Mouse (Mus musculus) embryo, embryonic 10 days (tissue): ENCODE measurements at regions not wholly inside any gene's neighbourhood (a gene's known extent, or its start where the extent isn't known, plus 50 kb on each side); places are given as distances from the start of the nearest gene placed in this dataset.
A peak's percentile ranks its signal among the peaks of the same experiment; 100 is the strongest.
"Not testable (repeated sequence)": the region's sequence is repeated elsewhere in the genome, so short reads cannot be mapped to it uniquely, and the experiment has no call there.

ENCODE experiments used
- DNase-seq: peaks from one replicate; pipeline ENCODE4 v3.0.0-alpha.2; 2015; ENCODE audit warnings: low spot score

DNA sequence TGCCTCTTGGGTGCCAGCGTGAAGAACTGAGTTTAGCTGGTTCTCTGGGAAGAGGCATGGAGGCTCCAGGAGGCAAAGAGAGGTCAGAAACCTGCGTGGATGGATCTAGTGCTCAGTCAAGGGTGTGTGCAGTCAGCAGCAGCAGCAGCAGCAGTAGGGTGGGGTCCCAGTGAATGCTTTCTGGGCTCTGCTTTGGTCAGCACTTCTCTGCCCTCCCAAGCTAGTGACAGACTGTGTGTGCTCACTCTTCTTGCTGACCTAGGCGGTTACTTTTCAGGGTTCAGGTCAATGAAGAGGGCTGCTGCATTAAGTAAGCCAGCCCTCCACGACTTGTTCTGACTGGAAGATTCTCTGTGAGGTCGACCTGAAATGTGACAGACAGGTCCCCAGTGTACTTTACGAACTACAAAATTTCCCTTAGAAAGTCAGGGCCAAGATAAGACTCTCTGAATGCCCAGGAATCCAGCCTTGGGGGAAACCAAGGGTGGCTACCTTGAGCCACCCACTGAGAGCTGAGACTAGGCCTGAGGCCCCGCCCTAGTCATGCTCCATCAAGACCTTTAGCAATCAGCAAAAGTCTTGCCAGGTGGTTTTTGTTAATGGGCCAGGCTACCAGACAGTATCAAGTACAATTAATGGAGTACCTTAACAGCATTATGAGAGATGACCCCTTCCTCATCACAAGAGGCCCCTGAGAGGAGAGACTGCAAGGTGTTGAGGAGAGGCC is 114.9 kb upstream of the Lemd2 start:
- no peak for DNase-seq

DNA sequence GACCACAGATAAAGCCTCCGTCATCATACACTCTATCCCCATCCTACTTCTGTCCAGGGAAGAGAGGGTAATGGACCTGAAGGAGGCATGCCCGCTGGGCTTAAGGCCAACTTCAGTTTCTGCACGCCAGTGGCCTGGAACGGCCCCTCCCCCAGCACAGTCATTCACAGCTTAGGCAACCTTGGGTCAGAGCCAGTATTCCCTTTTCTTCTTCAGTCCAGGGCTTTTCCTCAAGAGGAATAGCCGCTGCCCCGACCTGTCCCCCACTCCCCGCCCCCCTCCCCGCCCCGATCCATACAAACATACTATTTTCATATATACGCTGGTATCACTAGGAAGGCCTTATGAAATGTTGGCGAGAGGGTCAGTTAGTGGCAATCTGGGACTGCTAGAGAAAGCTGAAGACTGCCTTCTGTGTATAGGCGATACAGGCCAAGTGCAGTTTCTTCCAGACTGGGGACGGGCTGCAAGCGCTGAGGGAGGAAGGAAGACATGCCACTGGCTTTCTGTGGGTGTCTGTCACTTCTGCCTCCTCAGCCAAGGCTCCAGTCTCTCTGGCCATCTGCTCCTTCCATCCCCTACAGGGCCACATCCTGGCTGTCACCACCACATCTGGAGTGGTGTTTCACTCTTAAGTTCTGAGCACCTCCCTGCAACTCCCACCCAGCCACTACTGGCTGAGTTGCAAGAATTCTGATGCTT is 113.5 kb upstream of the Lemd2 start:
- DNase-seq, result peak; percentile 10

- DNase-seq, result no peak
These were observed 112.7 kb upstream of the Lemd2 start for GRCm38 (mm10) chr17:27316711-27317575.

- no peak for DNase-seq
These were observed 111.8 kb upstream of the Lemd2 start for GRCm38 (mm10) chr17:27315947-27316628.

GRCm38 (mm10) chr17:27315428-27315827 is 111.2 kb upstream of the Lemd2 start:
- DNase-seq, result no peak

- no peak for DNase-seq
These were observed 110.6 kb upstream of the Lemd2 start for GRCm38 (mm10) chr17:27314821-27315392.

DNA sequence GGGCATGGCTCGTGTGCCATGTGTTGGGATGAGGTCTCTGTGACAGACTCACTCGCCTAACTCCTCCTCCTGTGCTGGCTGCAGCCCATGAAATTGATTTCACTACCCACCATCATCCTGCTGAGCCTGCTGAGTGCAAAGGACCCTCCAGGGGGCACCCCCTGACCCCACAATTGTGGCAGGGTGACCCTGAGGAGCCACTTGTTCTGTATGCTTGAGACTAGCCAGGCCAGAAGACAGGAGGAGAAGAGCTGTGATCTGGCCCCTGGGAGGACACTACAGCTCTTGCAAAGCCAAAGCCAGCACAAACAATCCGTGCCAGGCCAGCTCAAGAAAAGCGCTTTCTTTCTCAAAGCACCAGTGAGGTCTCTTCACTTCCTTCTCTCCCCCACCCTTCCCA is 104.7 kb upstream of the Lemd2 start:
- DNase-seq, result peak; percentile 11

GRCm38 (mm10) chr17:27304842-27305241 is 100.6 kb upstream of the Lemd2 start:
- DNase-seq, result peak; percentile 23

DNA sequence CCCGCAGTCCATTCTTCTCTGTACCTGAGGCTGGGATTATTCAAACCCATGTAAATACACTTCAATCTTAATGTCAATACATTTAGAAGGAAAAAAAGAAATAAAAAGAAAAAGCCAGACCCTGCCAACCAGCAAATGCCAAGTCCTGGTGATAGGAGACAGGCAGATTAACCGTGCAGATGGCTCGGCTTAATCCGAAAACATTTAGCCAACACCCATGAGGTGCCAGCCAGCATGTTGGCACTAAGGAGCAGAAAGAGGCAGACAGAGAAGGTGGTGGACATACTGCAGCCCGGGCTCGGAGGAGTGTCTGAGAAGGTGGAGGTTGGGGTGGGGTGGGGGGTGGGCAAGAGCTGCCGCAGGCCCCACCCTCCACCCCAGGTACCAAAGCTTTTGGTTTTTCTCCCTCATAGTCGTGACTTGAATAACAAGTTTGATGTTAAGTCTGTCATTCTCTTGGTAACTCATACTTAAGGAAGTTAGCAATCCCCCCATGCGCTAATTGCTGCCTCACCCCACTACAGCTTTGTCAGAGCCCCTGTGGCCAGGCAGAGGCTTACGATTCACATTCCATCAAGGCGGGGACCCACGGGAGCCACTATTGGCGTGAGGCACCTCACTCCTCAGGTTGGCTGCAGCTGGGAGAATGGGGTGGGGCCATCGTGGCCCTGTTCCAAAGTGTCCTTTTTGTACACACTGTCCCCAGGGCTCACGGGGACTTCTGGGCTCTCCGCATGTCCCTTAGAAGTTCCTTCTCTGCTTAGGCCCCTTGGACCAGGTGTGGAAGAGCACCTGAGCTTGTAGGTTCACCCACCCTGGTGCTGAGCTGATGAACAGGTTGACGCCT is 99.6 kb upstream of the Lemd2 start:
- no peak for DNase-seq

GRCm38 (mm10) chr17:27303061-27303460 is 98.8 kb upstream of the Lemd2 start:
- no peak for DNase-seq

GRCm38 (mm10) chr17:27301376-27301775 is 97.1 kb upstream of the Lemd2 start:
- DNase-seq, result no peak

DNA sequence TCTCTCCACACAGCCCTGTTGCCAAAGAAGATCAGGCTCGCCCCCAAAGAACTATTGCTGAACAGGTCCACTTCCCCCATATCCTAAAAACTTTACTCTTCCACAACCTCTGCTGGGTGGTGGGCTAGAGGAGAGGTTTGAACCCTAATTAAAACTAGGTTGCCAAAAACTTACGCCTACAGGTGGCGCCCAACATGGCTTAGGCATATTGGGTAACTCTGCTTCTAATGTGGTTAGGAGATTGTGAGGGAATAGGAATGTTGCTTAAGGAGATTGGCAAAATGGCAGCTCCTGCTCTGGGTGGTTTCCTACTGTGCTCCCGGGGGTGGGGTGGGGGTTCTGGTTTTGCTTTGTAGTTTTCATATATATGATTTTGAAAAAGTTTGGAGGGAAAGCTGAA is 95.0 kb upstream of the Lemd2 start:
- no peak for DNase-seq

- DNase-seq, result no peak
These were observed 94.1 kb upstream of the Lemd2 start for GRCm38 (mm10) chr17:27298351-27298750.

- no peak for DNase-seq
These were observed 91.9 kb upstream of the Lemd2 start for GRCm38 (mm10) chr17:27296156-27296555.

- DNase-seq, result peak; percentile 15
These were observed 89.9 kb upstream of the Lemd2 start for GRCm38 (mm10) chr17:27294208-27294604.

- DNase-seq, result no peak
These were observed 89.4 kb upstream of the Lemd2 start for GRCm38 (mm10) chr17:27293586-27294207.

GRCm38 (mm10) chr17:27291673-27292072 is 87.4 kb upstream of the Lemd2 start:
- no peak for DNase-seq

GRCm38 (mm10) chr17:27291176-27291575 is 86.9 kb upstream of the Lemd2 start:
- no peak for DNase-seq

- no peak for DNase-seq
These were observed 86.0 kb upstream of the Lemd2 start for GRCm38 (mm10) chr17:27290311-27290710.

DNA sequence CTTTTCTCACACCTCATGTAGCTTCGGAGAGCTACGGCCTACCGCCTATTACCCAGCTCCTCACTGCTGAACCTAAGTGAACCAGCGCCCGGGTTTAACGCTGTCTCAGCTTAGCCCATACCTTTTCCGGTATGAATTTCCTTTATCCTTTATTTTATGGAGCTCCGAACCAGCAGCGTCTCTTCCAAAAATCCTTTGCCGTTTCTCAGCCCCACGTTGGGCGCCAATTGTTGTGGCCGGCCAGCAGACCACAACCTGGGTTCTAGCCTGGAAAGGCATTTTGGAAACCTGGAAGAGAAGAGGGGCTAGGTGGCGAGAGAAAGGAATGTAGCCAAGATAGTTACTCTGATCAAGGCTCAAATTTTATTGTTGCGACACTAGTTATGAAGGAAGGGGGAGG is 85.5 kb upstream of the Lemd2 start:
- DNase-seq, result not testable (repeated sequence)
